ENCODE assay signal across 7 mouse cellular contexts in genomic region chr6:59209299-59209707, GRCm38 (mm10). TPM values are rescaled to one million over a fixed set of nuclear protein-coding genes. Genes with fewer than 3 reads are reported as not detected.
DNase-seq lines count a peak whose midpoint lies in the region; ATAC-seq and TF ChIP-seq lines count a peak whose summit lies in the region.

No protein-coding gene starts in this region.

- no peaks in the 10 kb centered on the region for H3K27me3 ChIP-seq in heart, embryonic 12.5 days (replicated peaks)
- no peaks in the 10 kb centered on the region for H3K27me3 ChIP-seq in megakaryocyte, embryonic 14.5 days (replicated peaks)

- DNase-seq in right cerebral cortex, postnatal 10 days (ENCODE audit: low spot score in 2 of 2) = peak; percentile 35 to 54
- DNase-seq in right cerebral cortex, postnatal 14 days = no peak
- peak; percentile 59 for DNase-seq in brain, embryonic 14.5 days (ENCODE audit: low read depth)
- DNase-seq in layer of hippocampus, adult 8-10 months (ENCODE audit: low spot score in 2 of 2) = peak; percentile 18 to 38
- peak; percentile 45 for DNase-seq in thymus, postnatal 14 days

- H3K9me3 ChIP-seq in heart, embryonic 12.5 days (replicated peaks) = no peaks in the 10 kb centered on the region
- H3K9me3 ChIP-seq in megakaryocyte, embryonic 14.5 days = no peaks in the 10 kb centered on the region

- peak overlapping the region; percentile 85 for H3K4me3 ChIP-seq in heart, embryonic 12.5 days
- peak overlapping the region; percentile 96 for H3K4me3 ChIP-seq in megakaryocyte, embryonic 14.5 days (replicated peaks)

- 30% methylated on average over 5 of the region's 5 CpGs for WGBS in heart, embryonic 12.5 days

- peaks cover 4% of the 10 kb centered on the region for H3K36me3 ChIP-seq in heart, embryonic 12.5 days
- H3K36me3 ChIP-seq in megakaryocyte, embryonic 14.5 days (replicated peaks; ENCODE audit: low read length) = peaks cover 5% of the 10 kb centered on the region

- no peak for TF ChIP-seq POLR2A in brain, embryonic 14.5 days (IDR thresholded peaks at IDR 0.05; ENCODE audit: borderline replicate concordance, extremely low read depth, insufficient read depth, insufficient read length, poor library complexity, severe bottlenecking)

- peak; percentile 60 for ATAC-seq in heart, embryonic 12.5 days (ENCODE audit: insufficient number of reproducible peaks, low FRiP score)

- H3K9ac ChIP-seq in heart, embryonic 12.5 days = peak overlapping the region; percentile 90

- H3K27ac ChIP-seq in heart, embryonic 12.5 days (ENCODE audit: poor library complexity, severe bottlenecking) = peak overlapping the region; percentile 91

- H3K4me2 ChIP-seq in heart, embryonic 12.5 days = peak overlapping the region; percentile 73

- H3K4me1 ChIP-seq in heart, embryonic 12.5 days (replicated peaks) = peaks cover 6% of the 10 kb centered on the region
- H3K4me1 ChIP-seq in megakaryocyte, embryonic 14.5 days = peaks cover 11% of the 10 kb centered on the region

- no peak for TF ChIP-seq CTCF in brain, embryonic 14.5 days (IDR thresholded peaks at IDR 0.05; ENCODE audit: borderline replicate concordance, extremely low read depth, insufficient read depth, insufficient read length)

RNA-seq across cellular contexts. Expression of gene Tigd2, which starts 0.6 kb away (rescaled TPM):
- 2.4 and 4.0 TPM in 2 replicates for polyA plus RNA-seq in brain, embryonic 14.5 days (2012; rRNA removed)
- polyA plus RNA-seq in heart, embryonic 12.5 days (2016; fragmentation: Nextera tagmentation; extraction: Ambion mirVana) = 16.0 and 16.3 TPM in 2 replicates
- total RNA-seq in layer of hippocampus, adult 8-10 months (2022) = 10 to 100 TPM; 14.1 to 17.9 (median 16.9) TPM
- polyA plus RNA-seq in megakaryocyte, embryonic 14.5 days (2012; ENCODE audit: insufficient read depth, low replicate concordance) = 1.4 and 1.8 TPM in 2 replicates
